ENCODE assay signal across 29 mouse cellular contexts in the genomic region with DNA sequence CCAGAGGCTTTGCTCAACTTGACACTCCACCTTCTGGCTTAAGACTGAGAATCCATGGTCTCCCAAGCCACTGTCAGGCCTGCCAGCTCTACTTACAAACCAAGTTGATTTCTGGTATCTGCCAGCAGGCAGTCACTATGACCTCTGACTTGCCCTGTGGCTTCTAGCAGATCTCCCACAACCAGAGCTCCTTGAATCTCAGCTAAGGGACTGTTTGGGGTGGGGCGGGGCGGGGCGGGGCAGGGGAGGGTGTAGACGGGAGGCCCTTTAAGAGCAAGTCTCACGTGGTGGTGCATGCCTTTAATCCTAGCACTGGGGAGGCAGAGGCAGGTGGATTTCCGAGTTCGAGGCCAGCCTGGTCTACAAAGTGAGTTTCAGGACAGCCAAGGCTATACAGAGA. TPM values are rescaled to one million over a fixed set of nuclear protein-coding genes. Genes with fewer than 3 reads are reported as not detected.
DNase-seq lines count a peak whose midpoint lies in the region; ATAC-seq and TF ChIP-seq lines count a peak whose summit lies in the region.
"Had no signal": no experiment of that assay in that cellular context is flagged by ENCODE, and none has a peak within 500 bp of the region (broad histone marks: within the 10 kb centered on the region; RNA-seq: fewer than 3 reads in every experiment).

No protein-coding gene starts in this region.

- no peak overlapping the region for H3K4me3 ChIP-seq in liver, embryonic 13.5 days (replicated peaks)
- no peak overlapping the region for H3K4me3 ChIP-seq in liver, embryonic 12.5 days
- no peak overlapping the region for H3K4me3 ChIP-seq in G1E (ENCODE audit: low read depth, low read length)
- H3K4me3 ChIP-seq: embryonic facial prominence, embryonic 12.5 days; embryonic facial prominence, embryonic 15.5 days; gastrocnemius, adult 2 months; heart, adult 2 months; heart, embryonic 10.5 days; heart, embryonic 13.5 days; hindbrain, embryonic 12.5 days; hindbrain, embryonic 15.5 days had no signal

- peak; percentile 38 for DNase-seq in liver, embryonic 13.5 days
- DNase-seq in G1E (ENCODE audit: low spot score) (peak; percentile 49), ZHBTc4 (ENCODE audit: low read depth, low spot score) (peak; percentile 76)
- DNase-seq in c-Kit-positive CD71-positive TER-119-positive erythroid progenitor cells, embryonic 14.5 days (ENCODE audit: low spot score): peak; percentile 52
- no peak for DNase-seq in gastrocnemius, postnatal 25 days
- DNase-seq: adrenal gland, adult 2 months; adrenal gland, postnatal 14 days; cerebellum, adult 11 months; cerebellum, adult 2 months; cerebellum, adult 9-11 months; cerebellum, postnatal 25 days; gastrocnemius, adult 2 months; gastrocnemius, postnatal 14 days; heart, adult 2 months; heart, postnatal 14 days; heart, postnatal 4 days; kidney, adult 18-20 months had no signal

- no peak overlapping the region for H3K4me2 ChIP-seq in liver, embryonic 13.5 days
- no peak overlapping the region for H3K4me2 ChIP-seq in liver, embryonic 12.5 days
- H3K4me2 ChIP-seq: embryonic facial prominence, embryonic 12.5 days; embryonic facial prominence, embryonic 15.5 days; heart, embryonic 13.5 days; hindbrain, embryonic 12.5 days; hindbrain, embryonic 15.5 days had no signal

- no peaks in the 10 kb centered on the region for H3K27me3 ChIP-seq in liver, embryonic 13.5 days
- H3K27me3 ChIP-seq in liver, embryonic 12.5 days (replicated peaks): 0 out of 2 replicates have a peak, but pooled peaks cover 13% of the 10 kb centered on the region
- H3K27me3 ChIP-seq in G1E (ENCODE audit: insufficient read depth, low read length): peaks cover 24% of the 10 kb centered on the region; the same call in 1 of the 2 replicates
- H3K27me3 ChIP-seq: embryonic facial prominence, embryonic 12.5 days; embryonic facial prominence, embryonic 15.5 days; heart, embryonic 13.5 days; hindbrain, embryonic 12.5 days; hindbrain, embryonic 15.5 days had no signal

- H3K4me1 ChIP-seq in liver, embryonic 13.5 days (replicated peaks): 0 out of 2 replicates have a peak, but pooled peaks cover 2% of the 10 kb centered on the region
- peaks cover 9% of the 10 kb centered on the region; the same call in 1 of the 2 replicates for H3K4me1 ChIP-seq in liver, embryonic 12.5 days
- H3K4me1 ChIP-seq in G1E (ENCODE audit: insufficient read depth, low read depth, low read length): peaks cover 48% of the 10 kb centered on the region
- H3K4me1 ChIP-seq: embryonic facial prominence, embryonic 12.5 days; embryonic facial prominence, embryonic 15.5 days; hindbrain, embryonic 12.5 days; hindbrain, embryonic 15.5 days had no signal

- 28% methylated on average over 7 of the region's 7 CpGs for whole genome bisulfite sequencing in liver, embryonic 13.5 days (ENCODE audit: insufficient replicate concordance)
- 46% methylated on average over 7 of the region's 7 CpGs for WGBS in liver, embryonic 12.5 days (ENCODE audit: insufficient replicate concordance)

- TF ChIP-seq CTCF in G1E (IDR thresholded peaks at IDR 0.05; ENCODE audit: low read depth, low read length): no peak

- ATAC-seq in liver, embryonic 13.5 days (ENCODE audit: low read depth): 0 out of 2 replicates have a peak, but pooled peaks have one; percentile 15
- no peak for ATAC-seq in liver, embryonic 12.5 days
- ATAC-seq in G1E (ENCODE audit: extremely low read depth, insufficient number of reproducible peaks, low FRiP score, poor library complexity, severe bottlenecking): peak; percentile 48
- ATAC-seq in granulocyte monocyte progenitor cell, adult 5-6 weeks (replicated peaks; ENCODE audit: poor library complexity, severe bottlenecking): no peak
- ATAC-seq: forebrain, embryonic 14.5 days had no signal

- no peaks in the 10 kb centered on the region for H3K9me3 ChIP-seq in liver, embryonic 13.5 days (replicated peaks)
- H3K9me3 ChIP-seq in liver, embryonic 12.5 days (replicated peaks): no peaks in the 10 kb centered on the region
- no peaks in the 10 kb centered on the region for H3K9me3 ChIP-seq in G1E (replicated peaks)
- H3K9me3 ChIP-seq: embryonic facial prominence, embryonic 12.5 days; embryonic facial prominence, embryonic 15.5 days; heart, embryonic 10.5 days; heart, embryonic 13.5 days; hindbrain, embryonic 12.5 days; hindbrain, embryonic 15.5 days had no signal

- H3K9ac ChIP-seq in liver, embryonic 13.5 days: no peak overlapping the region
- H3K9ac ChIP-seq in liver, embryonic 12.5 days: no peak overlapping the region
- H3K9ac ChIP-seq: embryonic facial prominence, embryonic 12.5 days; embryonic facial prominence, embryonic 15.5 days; forebrain, postnatal 0 days; heart, embryonic 13.5 days; hindbrain, embryonic 12.5 days; hindbrain, embryonic 15.5 days had no signal

- no peaks in the 10 kb centered on the region for H3K36me3 ChIP-seq in liver, embryonic 13.5 days
- H3K36me3 ChIP-seq in liver, embryonic 12.5 days: no peaks in the 10 kb centered on the region
- H3K36me3 ChIP-seq in G1E (replicated peaks): no peaks in the 10 kb centered on the region
- H3K36me3 ChIP-seq: embryonic facial prominence, embryonic 12.5 days; embryonic facial prominence, embryonic 15.5 days; heart, embryonic 10.5 days; heart, embryonic 13.5 days; hindbrain, embryonic 12.5 days; hindbrain, embryonic 15.5 days had no signal

- no peak overlapping the region for H3K27ac ChIP-seq in liver, embryonic 13.5 days
- no peak overlapping the region for H3K27ac ChIP-seq in liver, embryonic 12.5 days
- H3K27ac ChIP-seq: embryonic facial prominence, embryonic 12.5 days; embryonic facial prominence, embryonic 15.5 days; gastrocnemius, adult 2 months; heart, adult 2 months; heart, embryonic 10.5 days; heart, embryonic 13.5 days; hindbrain, embryonic 12.5 days; hindbrain, embryonic 15.5 days had no signal

RNA-seq across cellular contexts. Expression of a gene that starts 9.6 kb away (rescaled TPM):
- polyA plus RNA-seq in liver, embryonic 13.5 days (2015; fragmentation: Nextera tagmentation; extraction: Ambion mirVana): not detected in 2 replicates
- polyA plus RNA-seq in liver, embryonic 12.5 days (2016; fragmentation: Nextera tagmentation; extraction: Ambion mirVana): not detected in 2 replicates
- total RNA-seq in G1E (2014; fragmentation: Nextera tagmentation) (not detected in 2 replicates), G1E (2017) (not detected in 2 replicates)
- polyA plus RNA-seq in G1E (2012): not detected in 2 replicates
- total RNA-seq in gastrocnemius, postnatal 25 days (2021): not detected
- total RNA-seq in granulocyte monocyte progenitor cell, adult 5-6 weeks (2014; fragmentation: Nextera tagmentation): not detected in 2 replicates
- total RNA-seq in granulocyte monocyte progenitor cell, adult 5-6 weeks (2017): not detected in 2 replicates
- total RNA-seq: adrenal gland, adult 2 months; adrenal gland, postnatal 14 days; common myeloid progenitor, adult 5-6 weeks; forebrain, postnatal 0 days; gastrocnemius, adult 2 months; gastrocnemius, postnatal 14 days; heart, adult 2 months; heart, postnatal 14 days; heart, postnatal 4 days had no signal
- polyA plus RNA-seq: adrenal gland, adult 2 months; C2C12; cerebellum, adult 2 months; embryonic facial prominence, embryonic 12.5 days; embryonic facial prominence, embryonic 15.5 days; forebrain, embryonic 14.5 days; heart, adult 2 months; heart, embryonic 10.5 days; heart, embryonic 13.5 days; hindbrain, embryonic 15.5 days had no signal

RNA-seq across cellular contexts. Expression of a gene that starts 32.5 kb away (rescaled TPM):
- 20.6 and 25.7 TPM in 2 replicates for polyA plus RNA-seq in liver, embryonic 13.5 days (2015; fragmentation: Nextera tagmentation; extraction: Ambion mirVana)
- 100 and 102 TPM in 2 replicates for polyA plus RNA-seq in liver, embryonic 12.5 days (2016; fragmentation: Nextera tagmentation; extraction: Ambion mirVana)
- total RNA-seq in G1E (2014; fragmentation: Nextera tagmentation) (205 and 239 TPM in 2 replicates), G1E (2017) (106 and 117 TPM in 2 replicates)
- 443 and 525 TPM in 2 replicates for polyA plus RNA-seq in G1E (2012)
- 1 to 10 TPM; 8.4 to 9.8 TPM for total RNA-seq in gastrocnemius, postnatal 25 days (2021)
- 150 and 183 TPM in 2 replicates for total RNA-seq in granulocyte monocyte progenitor cell, adult 5-6 weeks (2014; fragmentation: Nextera tagmentation)
- 146 and 176 TPM in 2 replicates for total RNA-seq in granulocyte monocyte progenitor cell, adult 5-6 weeks (2017)

RNA-seq across cellular contexts. Expression of a gene that starts 41.2 kb away (rescaled TPM):
- 0.36 and 0.37 TPM in 2 replicates for polyA plus RNA-seq in liver, embryonic 13.5 days (2015; fragmentation: Nextera tagmentation; extraction: Ambion mirVana)
- polyA plus RNA-seq in liver, embryonic 12.5 days (2016; fragmentation: Nextera tagmentation; extraction: Ambion mirVana): 0.63 and 0.91 TPM in 2 replicates
- total RNA-seq in G1E (2014; fragmentation: Nextera tagmentation): not detected in 2 replicates
- total RNA-seq in G1E (2017): not detected in 2 replicates
- polyA plus RNA-seq in G1E (2012): 0.02 TPM in 1 of 2 replicates, not detected in the other
- total RNA-seq in gastrocnemius, postnatal 25 days (2021): under 1 TPM; 0.10 to 0.11 TPM
- 2.8 and 7.9 TPM in 2 replicates for total RNA-seq in granulocyte monocyte progenitor cell, adult 5-6 weeks (2014; fragmentation: Nextera tagmentation)
- total RNA-seq in granulocyte monocyte progenitor cell, adult 5-6 weeks (2017): 5.1 and 6.4 TPM in 2 replicates
- total RNA-seq: forebrain, postnatal 0 days; gastrocnemius, adult 2 months had no signal
- polyA plus RNA-seq: embryonic facial prominence, embryonic 12.5 days; forebrain, embryonic 14.5 days had no signal

Comparison
In these comparisons a context has a peak if more than half of its experiments do, and no peak if none do; other contexts are left out.
1. ATAC-seq: peak in liver, embryonic 13.5 days (single experiment) and G1E (single experiment); none in liver, embryonic 12.5 days (single experiment) and granulocyte monocyte progenitor cell, adult 5-6 weeks (single experiment).
2. RNA of a gene that starts 32.5 kb away (total RNA-seq): 106 to 239 TPM in G1E and 146 to 183 TPM in granulocyte monocyte progenitor cell, adult 5-6 weeks; 8.4 to 9.8 TPM in gastrocnemius, postnatal 25 days; every median in the first group is over 4 times any median in the second.